Mouse (Mus musculus): ENCODE measurements around the gene Tmem213. TPM values are rescaled to one million over a fixed set of nuclear protein-coding genes. Genes with fewer than 3 reads are reported as not detected.

Gene Tmem213
- polyA plus RNA-seq, 1 experiment: 2.6 TPM

GRCm38 (mm10) chr6:38160102-38160501 is 51.0 kb downstream of the Tmem213 start:
- Histone ChIP-seq H3K4me3 (replicated peaks; ENCODE audit: extremely low read depth, low read depth, low read length) (no peak overlapping the region), H3K4me1 (ENCODE audit: control insufficient read depth, insufficient read depth, low read length) (no peaks in the 10 kb centered on the region)
- no peak for TF ChIP-seq POLR2A (IDR thresholded peaks at IDR 0.05; ENCODE audit: borderline replicate concordance, extremely low read depth, low read depth, low read length)
- TF ChIP-seq CTCF (IDR thresholded peaks at IDR 0.05; ENCODE audit: insufficient read depth, low read length): peak; percentile 50; the same call in 1 of the 2 replicates
- 5% methylated on average over 3 of the region's 3 CpGs for WGBS
- peak; percentile 85 for DNase-seq

DNA sequence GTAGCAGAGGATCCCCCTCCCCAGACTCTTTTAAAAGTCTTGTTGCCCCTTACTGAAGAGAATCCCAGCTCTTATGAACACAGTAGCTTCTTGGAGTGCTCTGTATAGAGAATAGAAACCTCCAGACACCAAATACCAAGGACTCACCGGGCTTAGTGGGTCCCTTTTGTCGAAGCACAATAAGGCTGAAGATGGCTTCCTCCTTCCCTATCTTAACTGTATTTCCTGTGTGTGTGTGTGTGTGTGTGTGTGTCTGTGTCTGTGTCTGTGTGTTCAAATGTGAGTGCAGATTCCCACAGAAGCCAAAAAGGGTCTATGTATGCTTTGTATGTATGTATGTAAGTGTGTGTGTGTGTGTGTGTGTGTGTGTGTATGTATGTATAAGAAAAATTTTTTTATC is 51.5 kb downstream of the Tmem213 start:
- H3K4me1 ChIP-seq (ENCODE audit: control insufficient read depth, insufficient read depth, low read length): no peaks in the 10 kb centered on the region
- 49% methylated on average over 2 of the region's 2 CpGs for WGBS
- TF ChIP-seq POLR2A (IDR thresholded peaks at IDR 0.05; ENCODE audit: borderline replicate concordance, extremely low read depth, low read depth, low read length) (no peak), CTCF (IDR thresholded peaks at IDR 0.05; ENCODE audit: insufficient read depth, low read length) (no peak)
- no peak for DNase-seq
- H3K4me3 ChIP-seq (replicated peaks; ENCODE audit: extremely low read depth, low read depth, low read length): no peak overlapping the region

DNA sequence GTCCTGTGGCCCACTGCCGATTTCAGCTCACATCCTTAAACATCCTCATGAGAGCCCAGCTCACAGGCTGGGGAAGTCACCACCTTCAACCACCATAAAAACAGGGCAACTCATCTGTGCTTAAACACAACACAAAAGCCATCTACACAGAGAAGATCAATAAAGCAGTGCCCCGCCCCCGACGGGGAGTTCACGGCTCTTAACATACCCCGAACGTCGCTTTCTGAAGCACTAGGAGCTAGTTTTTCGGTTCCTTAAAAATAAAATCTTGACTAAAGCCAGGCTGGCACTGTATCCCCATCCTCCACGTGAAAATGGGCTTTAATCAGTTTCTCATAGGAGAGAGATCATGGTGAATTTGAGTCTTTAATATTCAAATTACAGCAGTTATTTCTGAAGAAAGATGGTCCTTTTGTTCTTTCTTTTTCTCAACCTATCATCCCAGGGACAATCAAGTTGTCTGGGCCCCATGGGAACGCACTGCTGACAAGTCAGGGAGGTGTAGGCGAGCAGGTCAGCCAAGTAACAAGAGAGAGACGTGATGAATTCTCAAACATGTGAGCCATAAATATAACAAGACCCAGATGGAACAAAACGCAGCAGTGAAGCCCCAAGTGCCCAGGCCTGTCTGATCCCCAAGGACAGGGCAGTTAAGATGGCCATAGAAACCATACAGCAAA is 53.9 kb downstream of the Tmem213 start:
- H3K4me3 ChIP-seq (replicated peaks; ENCODE audit: extremely low read depth, low read depth, low read length): no peak overlapping the region
- 84% methylated on average over 14 of the region's 14 CpGs for WGBS
- no peaks in the 10 kb centered on the region for H3K4me1 ChIP-seq (ENCODE audit: control insufficient read depth, insufficient read depth, low read length)
- no peak for TF ChIP-seq POLR2A (IDR thresholded peaks at IDR 0.05; ENCODE audit: borderline replicate concordance, extremely low read depth, low read depth, low read length)
- TF ChIP-seq CTCF (IDR thresholded peaks at IDR 0.05; ENCODE audit: insufficient read depth, low read length): no peak
- DNase-seq: no peak

GRCm38 (mm10) chr6:38164705-38165104 is 55.6 kb downstream of the Tmem213 start:
- 92% methylated on average over 6 of the region's 6 CpGs for WGBS
- Histone ChIP-seq H3K4me3 (replicated peaks; ENCODE audit: extremely low read depth, low read depth, low read length) (no peak overlapping the region), H3K4me1 (ENCODE audit: control insufficient read depth, insufficient read depth, low read length) (no peaks in the 10 kb centered on the region)
- DNase-seq: no peak
- TF ChIP-seq POLR2A (IDR thresholded peaks at IDR 0.05; ENCODE audit: borderline replicate concordance, extremely low read depth, low read depth, low read length) (no peak), CTCF (IDR thresholded peaks at IDR 0.05; ENCODE audit: insufficient read depth, low read length) (no peak)

DNA sequence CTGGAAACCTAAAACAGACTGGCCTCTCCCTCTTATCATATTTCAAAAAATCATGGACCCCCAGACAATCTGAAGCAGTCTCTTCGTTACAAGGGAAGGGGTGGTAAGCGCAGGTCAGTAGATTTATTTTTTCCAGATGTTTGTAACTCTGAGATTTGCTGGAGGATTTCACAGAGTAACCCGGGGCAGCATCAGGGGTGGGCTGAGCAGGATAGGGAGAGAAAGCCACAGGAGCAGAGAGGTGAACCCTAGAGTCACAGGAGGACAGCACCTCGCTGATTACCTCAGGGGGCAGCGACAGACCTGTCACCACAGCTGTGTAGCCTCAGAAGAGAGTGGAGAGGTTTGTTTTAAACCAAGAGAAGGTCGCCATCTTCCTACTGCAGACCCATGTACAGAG is 56.3 kb downstream of the Tmem213 start:
- no peak for DNase-seq
- TF ChIP-seq POLR2A (IDR thresholded peaks at IDR 0.05; ENCODE audit: borderline replicate concordance, extremely low read depth, low read depth, low read length) (no peak), CTCF (IDR thresholded peaks at IDR 0.05; ENCODE audit: insufficient read depth, low read length) (no peak)
- no peaks in the 10 kb centered on the region for H3K4me1 ChIP-seq (ENCODE audit: control insufficient read depth, insufficient read depth, low read length)
- H3K4me3 ChIP-seq (replicated peaks; ENCODE audit: extremely low read depth, low read depth, low read length): no peak overlapping the region
- 77% methylated on average over 6 of the region's 6 CpGs for WGBS

Other genes starting within 250 kb of the Tmem213 start
- gene Trim24, start 238.4 kb upstream of the Tmem213 start, polyA plus RNA-seq (2012; rRNA removed): 11.7 and 12.4 TPM in 2 replicates
- 0.58 and 0.66 TPM in 2 replicates for gene Svopl, start 62.3 kb upstream of the Tmem213 start, polyA plus RNA-seq (2012; rRNA removed)
- gene Atp6v0a4, start 15.3 kb downstream of the Tmem213 start, polyA plus RNA-seq (2012; rRNA removed): 6.2 and 12.1 TPM in 2 replicates
- 6.0 and 7.1 TPM in 2 replicates for gene D630045J12Rik, start 144.8 kb downstream of the Tmem213 start, polyA plus RNA-seq (2012; rRNA removed)
- 3.2 and 4.4 TPM in 2 replicates for gene Zc3hav1l, start 190.0 kb downstream of the Tmem213 start, polyA plus RNA-seq (2012; rRNA removed)
- gene Zc3hav1, start 245.3 kb downstream of the Tmem213 start, polyA plus RNA-seq (2012; rRNA removed): 22.3 and 24.6 TPM in 2 replicates

Data from lung, adult 2 months (tissue).